Mouse (Mus musculus) brown adipose tissue, adult 24 weeks (tissue): ENCODE measurements around the gene Plk5. TPM values are rescaled to one million over a fixed set of nuclear protein-coding genes. Genes with fewer than 3 reads are reported as not detected.

ENCODE experiments used
- H3K27ac ChIP-seq: fragments of 200-500 bp; replicated peaks from 2 replicates; pipeline ENCODE4 v1.5.1; 2012; ENCODE audit warnings: low read depth, mild to moderate bottlenecking, low read length
- H3K4me1 ChIP-seq: fragments of 200-500 bp; 2 replicates; pipeline ENCODE4 v1.6.1; 2012; ENCODE audit warnings: low read length, mixed read lengths; ENCODE audit not compliant: control insufficient read depth, insufficient read depth, insufficient read length
- H3K4me3 ChIP-seq: fragments of 200-500 bp; 2 replicates; pipeline ENCODE4 v1.5.1; 2012; ENCODE audit warnings: low read depth, mild to moderate bottlenecking, low read length, moderate library complexity; ENCODE audit not compliant: insufficient read depth
- polyA plus RNA-seq: library from polyadenylated mRNA; stranded (reverse); fragments of >200 nt; gene quantifications from 2 replicates; pipeline ENCODE4 v1.2.4, GENCODE M21; 2012; ENCODE audit not compliant: missing spikeins, insufficient read depth, insufficient read length

Plk5 gene
- polyA plus RNA-seq, 1 experiment = not detected

GRCm38 (mm10) chr10:80324120-80325037 lies 31.9 kb upstream of the Plk5 start:
- Histone ChIP-seq H3K4me1 (peaks cover 6% of the 10 kb centered on the region), H3K4me3 (peak overlapping the region; percentile 44), H3K27ac (peak overlapping the region; percentile 85)

- Histone ChIP-seq H3K27ac (no peak overlapping the region), H3K4me1 (peaks cover 3% of the 10 kb centered on the region; the same call in 1 of the 2 replicates), H3K4me3 (no peak overlapping the region)
These were observed 31.2 kb upstream of the Plk5 start for GRCm38 (mm10) chr10:80325045-80325444.

- Histone ChIP-seq H3K27ac (no peak within 1 kb of the TSS), H3K4me3 (peak within 1 kb of the TSS; percentile 55), H3K4me1 (peaks cover 3% of the 10 kb centered on the region)
These were observed 26.8 kb upstream of the Plk5 start, which contains the start of the genes Pcsk4 and Reep6 for GRCm38 (mm10) chr10:80329273-80330081. Gene Pcsk4, minus strand, starts transcription at chr10:80329498. Gene Reep6, plus strand, starts transcription at chr10:80329953.

- peak overlapping the region; percentile 55 for H3K4me3 ChIP-seq
- no peak overlapping the region for H3K27ac ChIP-seq
- H3K4me1 ChIP-seq = peaks cover 3% of the 10 kb centered on the region
These were observed 26.2 kb upstream of the Plk5 start for GRCm38 (mm10) chr10:80330084-80330483.

- peaks cover 3% of the 10 kb centered on the region for H3K4me1 ChIP-seq
- H3K27ac ChIP-seq = no peak overlapping the region
- H3K4me3 ChIP-seq = no peak overlapping the region
These were observed 25.4 kb upstream of the Plk5 start for GRCm38 (mm10) chr10:80330888-80331287.

- Histone ChIP-seq H3K4me1 (peaks cover 3% of the 10 kb centered on the region), H3K27ac (no peak overlapping the region), H3K4me3 (no peak overlapping the region)
These were observed 24.4 kb upstream of the Plk5 start for GRCm38 (mm10) chr10:80331636-80332524.

GRCm38 (mm10) chr10:80332525-80332989 lies 23.7 kb upstream of the Plk5 start:
- Histone ChIP-seq H3K4me1 (peaks cover 3% of the 10 kb centered on the region), H3K4me3 (no peak overlapping the region), H3K27ac (no peak overlapping the region; the same call in 1 of the 2 replicates)

- H3K27ac ChIP-seq = no peak overlapping the region
- no peak overlapping the region for H3K4me3 ChIP-seq
- peaks cover 3% of the 10 kb centered on the region; the same call in 1 of the 2 replicates for H3K4me1 ChIP-seq
These were observed 20.0 kb upstream of the Plk5 start for GRCm38 (mm10) chr10:80336263-80336662.

GRCm38 (mm10) chr10:80339941-80340750 lies 16.1 kb upstream of the Plk5 start:
- Histone ChIP-seq H3K27ac (no peak overlapping the region), H3K4me1 (no peaks in the 10 kb centered on the region), H3K4me3 (no peak overlapping the region)

GRCm38 (mm10) chr10:80341026-80341425 lies 15.2 kb upstream of the Plk5 start:
- H3K27ac ChIP-seq = no peak overlapping the region
- no peaks in the 10 kb centered on the region for H3K4me1 ChIP-seq
- no peak overlapping the region for H3K4me3 ChIP-seq

- Histone ChIP-seq H3K4me3 (no peak overlapping the region), H3K4me1 (no peaks in the 10 kb centered on the region), H3K27ac (no peak overlapping the region)
These were observed 14.6 kb upstream of the Plk5 start for GRCm38 (mm10) chr10:80341491-80342304.

- Histone ChIP-seq H3K4me3 (peak overlapping the region; percentile 12), H3K4me1 (no peaks in the 10 kb centered on the region), H3K27ac (no peak overlapping the region)
These were observed 13.9 kb upstream of the Plk5 start for GRCm38 (mm10) chr10:80342305-80342748.

GRCm38 (mm10) chr10:80342749-80343424 lies 13.4 kb upstream of the Plk5 start:
- Histone ChIP-seq H3K4me3 (peak overlapping the region; percentile 32), H3K27ac (no peak overlapping the region), H3K4me1 (no peaks in the 10 kb centered on the region)
